Mouse (Mus musculus) lung, embryonic 14.5 days (tissue): ENCODE data around the gene Gm9508. TPM values are rescaled to one million over a fixed set of nuclear protein-coding genes. Genes with fewer than 3 reads are reported as not detected.

ENCODE experiments used
- ATAC-seq: fragments of 200-750 bp; cut with Nextera tagmentation; 2 replicates; pipeline ENCODE4 v1.8.0; 2017; ENCODE audit warnings: mild to moderate bottlenecking, moderate TSS enrichment, moderate library complexity; ENCODE audit not compliant: insufficient read depth
- DNase-seq: peaks from one replicate; pipeline ENCODE4 v3.0.0-alpha.2; 2015
- H3K27ac ChIP-seq: fragments of 300-500 bp; sonication (generic); 2 replicates; pipeline ENCODE4 v1.5.1; 2014; ENCODE audit warnings: low read depth, mild to moderate bottlenecking, moderate library complexity
- H3K27me3 ChIP-seq: fragments of 300-500 bp; sonication (generic); 2 replicates; pipeline ENCODE4 v1.6.1; 2014; ENCODE audit warnings: low read length, control low read depth; ENCODE audit not compliant: insufficient read depth
- H3K36me3 ChIP-seq: fragments of 300-500 bp; sonication (generic); 2 replicates; pipeline ENCODE4 v1.6.1; 2014; ENCODE audit warnings: control low read depth; ENCODE audit not compliant: insufficient read depth
- H3K4me1 ChIP-seq: fragments of 300-500 bp; sonication (generic); 2 replicates; pipeline ENCODE4 v1.6.1; 2014; ENCODE audit warnings: antibody characterized with exemption, control low read depth; ENCODE audit not compliant: insufficient read depth
- H3K4me2 ChIP-seq: fragments of 300-500 bp; sonication (generic); 2 replicates; pipeline ENCODE4 v1.6.1; 2014; ENCODE audit warnings: mild to moderate bottlenecking
- H3K4me3 ChIP-seq: fragments of 300-500 bp; sonication (generic); 2 replicates; pipeline ENCODE4 v1.5.1; 2014; ENCODE audit warnings: low read depth, low read length
- H3K9ac ChIP-seq: fragments of 300-500 bp; sonication (generic); 2 replicates; pipeline ENCODE4 v1.6.1; 2014
- H3K9me3 ChIP-seq: fragments of 300-500 bp; sonication (generic); 2 replicates; pipeline ENCODE4 v1.6.1; 2016; ENCODE audit warnings: low read depth, low read length, control low read depth
- CTCF ChIP-seq: IDR thresholded peaks from 2 replicates; pipeline ENCODE4 v1.5.1; 2016; ENCODE audit warnings: antibody characterized with exemption, low read depth
- WGBS: fragments of 180-500 bp; shearing (Covaris S2); extraction: QIAGEN DNeasy Blood & Tissue Kit; methylation state at CpG from one replicate; pipeline ENCODE4 v1.1.7; 2014; 5-methylcytosine and 5-hydroxymethylcytosine counted together
- polyA plus RNA-seq: library from polyadenylated mRNA; unstranded; fragments of >200 nt; fragmentation: Nextera tagmentation; extraction: Ambion mirVana; gene quantifications from 2 replicates; pipeline ENCODE4 v1.2.1, GENCODE M21; 2014

Gm9508 gene
- polyA plus RNA-seq, 1 experiment from 2014 or later: not detected

DNA sequence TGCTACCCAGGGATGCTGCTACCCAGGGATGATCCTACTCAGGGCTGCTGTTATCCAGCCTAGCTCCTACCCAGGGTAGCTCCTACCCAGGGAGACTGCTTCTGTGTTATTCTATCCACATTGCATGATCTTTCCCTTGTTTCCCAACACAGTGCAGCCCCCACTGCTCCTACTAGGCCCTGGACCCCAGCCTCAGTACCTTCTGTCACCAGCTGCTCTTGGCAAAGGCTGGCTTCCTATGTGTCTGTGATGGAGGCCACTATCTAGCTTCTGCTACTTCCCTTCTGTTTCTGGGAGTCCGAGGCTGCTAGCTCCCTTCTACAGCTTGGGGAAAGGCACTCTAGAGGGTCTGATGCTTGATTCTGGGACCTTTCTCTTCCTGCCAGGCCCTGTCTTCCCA is 49.6 kb downstream of the Gm9508 start:
- Histone ChIP-seq H3K4me1 (no peaks in the 10 kb centered on the region), H3K27me3 (no peaks in the 10 kb centered on the region), H3K36me3 (peaks cover 43% of the 10 kb centered on the region), H3K4me3 (no peak overlapping the region), H3K9me3 (no peaks in the 10 kb centered on the region), H3K27ac (no peak overlapping the region), H3K4me2 (no peak overlapping the region), H3K9ac (no peak overlapping the region)
- no peak for TF ChIP-seq CTCF
- DNase-seq: no peak
- no peak for ATAC-seq
- 82% methylated on average over 1 of the region's 1 CpGs for WGBS

Other genes starting within 250 kb of the Gm9508 start
- 38.4 and 43.8 TPM in 2 replicates for gene Fam207a, start 181.4 kb downstream of the Gm9508 start, polyA plus RNA-seq
- gene Itgb2, start 167.0 kb downstream of the Gm9508 start, polyA plus RNA-seq: 2.0 and 3.0 TPM in 2 replicates
- 109 and 112 TPM in 2 replicates for gene Pttg1ip, start 115.5 kb downstream of the Gm9508 start, polyA plus RNA-seq
- gene Sumo3, start 91.1 kb downstream of the Gm9508 start, polyA plus RNA-seq: 329 and 337 TPM in 2 replicates
- 3.0 and 3.5 TPM in 2 replicates for gene Gm49325, start 91.0 kb downstream of the Gm9508 start, polyA plus RNA-seq
- gene Ube2g2, start 75.0 kb downstream of the Gm9508 start, polyA plus RNA-seq: 47.9 and 50.9 TPM in 2 replicates
- 0.11 and 0.22 TPM in 2 replicates for gene Tspear, start 10.7 kb downstream of the Gm9508 start, polyA plus RNA-seq
- not detected in 2 replicates for gene Gm19402, start 6.5 kb downstream of the Gm9508 start, polyA plus RNA-seq
- not detected in 2 replicates for gene Gm10272, start 9.4 kb upstream of the Gm9508 start, polyA plus RNA-seq
- not detected in 2 replicates for gene Gm10024, start 14.2 kb upstream of the Gm9508 start, polyA plus RNA-seq
- not detected in 2 replicates for gene Gm10142, start 18.6 kb upstream of the Gm9508 start, polyA plus RNA-seq
- gene Krtap12-1, start 23.4 kb upstream of the Gm9508 start, polyA plus RNA-seq: not detected in 2 replicates
- gene Gm10100, start 29.3 kb upstream of the Gm9508 start, polyA plus RNA-seq: not detected in 2 replicates
- not detected in 2 replicates for gene Gm18596, start 45.4 kb upstream of the Gm9508 start, polyA plus RNA-seq
- gene Gm9736, start 54.1 kb upstream of the Gm9508 start, polyA plus RNA-seq: not detected in 2 replicates
- gene Gm3233, start 62.4 kb upstream of the Gm9508 start, polyA plus RNA-seq: not detected in 2 replicates
- not detected in 2 replicates for gene Gm3238, start 74.1 kb upstream of the Gm9508 start, polyA plus RNA-seq
- gene Gm7138, start 79.7 kb upstream of the Gm9508 start, polyA plus RNA-seq: not detected in 2 replicates
- gene Gm3250, start 85.3 kb upstream of the Gm9508 start, polyA plus RNA-seq: not detected in 2 replicates
- gene Gm7137, start 91.0 kb upstream of the Gm9508 start, polyA plus RNA-seq: not detected in 2 replicates
- gene Gm9639, start 97.8 kb upstream of the Gm9508 start, polyA plus RNA-seq: not detected in 2 replicates
- not detected in 2 replicates for gene Gm19668, start 101.9 kb upstream of the Gm9508 start, polyA plus RNA-seq
- gene Gm9507, start 114.6 kb upstream of the Gm9508 start, polyA plus RNA-seq: not detected in 2 replicates
- not detected in 2 replicates for gene Gm2696, start 117.4 kb upstream of the Gm9508 start, polyA plus RNA-seq
- not detected in 2 replicates for gene Krtap10-4, start 129.9 kb upstream of the Gm9508 start, polyA plus RNA-seq
- not detected in 2 replicates for gene Krtap10-10, start 138.7 kb upstream of the Gm9508 start, polyA plus RNA-seq
- not detected in 2 replicates for gene Gm36176, start 149.6 kb upstream of the Gm9508 start, polyA plus RNA-seq
- not detected in 2 replicates for gene Gm10318, start 155.6 kb upstream of the Gm9508 start, polyA plus RNA-seq
- not detected in 2 replicates for gene Gm3285, start 164.7 kb upstream of the Gm9508 start, polyA plus RNA-seq
- 3.4 and 4.2 TPM in 2 replicates for gene Lrrc3, start 205.3 kb upstream of the Gm9508 start, polyA plus RNA-seq